Mouse (Mus musculus) v-Abl transformed pro-B cells (cell line): ENCODE data around the gene Elovl5.

Experiments used
- in situ Hi-C, 2 experiments: fragments of 400-800 bp; cut with MboI; formaldehyde crosslinking; loops; one replicate each; pipeline ENCODE4 v1.15.1; 2025; ENCODE audit not compliant: unreplicated experiment in 2 of 2

Gene Elovl5

GRCm38 (mm10) chr9:77949753-77950268, 32.6 kb downstream of the Elovl5 start:
- in situ Hi-C loops, result loop anchor here in 1 of 2 experiments (25.0 kb wide), 2 partner anchors 512 to 1837 kb away; partner anchors contain the start of gene Tmem30a

- in situ Hi-C loops, result no loop called here
Observed at GRCm38 (mm10) chr9:77950841-77951475, 33.8 kb downstream of the Elovl5 start.

GRCm38 (mm10) chr9:77951971-77952370, 34.8 kb downstream of the Elovl5 start:
- in situ Hi-C loops, result no loop called here

GRCm38 (mm10) chr9:77953053-77953452, 35.9 kb downstream of the Elovl5 start:
- in situ Hi-C loops, result no loop called here

GRCm38 (mm10) chr9:77954496-77954895, 37.3 kb downstream of the Elovl5 start:
- in situ Hi-C loops, result no loop called here

GRCm38 (mm10) chr9:77954981-77955380, 37.8 kb downstream of the Elovl5 start:
- in situ Hi-C loops, result no loop called here

GRCm38 (mm10) chr9:77955511-77955910, 38.3 kb downstream of the Elovl5 start:
- in situ Hi-C loops, result no loop called here

GRCm38 (mm10) chr9:77955964-77956363, 38.8 kb downstream of the Elovl5 start:
- in situ Hi-C loops, result no loop called here

GRCm38 (mm10) chr9:77958327-77958726, 41.2 kb downstream of the Elovl5 start:
- in situ Hi-C loops, result no loop called here

- in situ Hi-C loops, result no loop called here
Observed at GRCm38 (mm10) chr9:77959759-77960158, 42.6 kb downstream of the Elovl5 start.

GRCm38 (mm10) chr9:77961350-77961749, 44.2 kb downstream of the Elovl5 start:
- in situ Hi-C loops, result no loop called here

GRCm38 (mm10) chr9:77964084-77964483, 46.9 kb downstream of the Elovl5 start:
- in situ Hi-C loops, result no loop called here

- in situ Hi-C loops, result no loop called here
Observed at GRCm38 (mm10) chr9:77965287-77965686, 48.1 kb downstream of the Elovl5 start.

GRCm38 (mm10) chr9:77965768-77966552, 48.8 kb downstream of the Elovl5 start:
- in situ Hi-C loops, result no loop called here

GRCm38 (mm10) chr9:77966861-77967260, 49.7 kb downstream of the Elovl5 start:
- in situ Hi-C loops, result no loop called here

- in situ Hi-C loops, result no loop called here
Observed at GRCm38 (mm10) chr9:77967584-77968163, 50.5 kb downstream of the Elovl5 start.

GRCm38 (mm10) chr9:77969192-77969953, 52.2 kb downstream of the Elovl5 start:
- in situ Hi-C loops, result no loop called here

GRCm38 (mm10) chr9:77979000-77979399, 61.8 kb downstream of the Elovl5 start:
- in situ Hi-C loops, result no loop called here

- in situ Hi-C loops, result no loop called here
Observed at GRCm38 (mm10) chr9:77982616-77983015, 65.5 kb downstream of the Elovl5 start.

- in situ Hi-C loops, result no loop called here
Observed at GRCm38 (mm10) chr9:77983521-77983920, 66.4 kb downstream of the Elovl5 start.
